Mouse (Mus musculus) cerebellum, adult 2 months (tissue): Measurements from ENCODE around the gene Mip. TPM values are rescaled to one million over a fixed set of nuclear protein-coding genes. Genes with fewer than 3 reads are reported as not detected.
"Not testable (repeated sequence)": the region's sequence is repeated elsewhere in the genome, so short reads cannot be mapped to it uniquely, and the experiment has no call there.

Source experiments
- DNase-seq, 2 experiments: peaks; one replicate each; pipeline ENCODE4 v3.0.0; 2021
- H3K27ac ChIP-seq: fragments of 200-500 bp; 2 replicates; pipeline ENCODE4 v1.5.1; 2012; ENCODE audit warnings: low read length, control low read depth, inconsistent platforms; ENCODE audit not compliant: insufficient read depth
- H3K27me3 ChIP-seq: fragments of 200-500 bp; 2 replicates; pipeline ENCODE4 v1.6.1; 2012; ENCODE audit warnings: inconsistent platforms, mild to moderate bottlenecking, low read length, moderate library complexity; ENCODE audit not compliant: control insufficient read depth, insufficient read depth
- H3K4me1 ChIP-seq: fragments of 200-500 bp; 2 replicates; pipeline ENCODE4 v1.6.1; 2011; ENCODE audit warnings: low read length; ENCODE audit not compliant: control insufficient read depth, insufficient read depth
- H3K4me3 ChIP-seq: fragments of 200-500 bp; replicated peaks from 2 replicates; pipeline ENCODE3; 2011; ENCODE audit warnings: mild to moderate bottlenecking, low read depth, low read length, control low read depth; ENCODE audit not compliant: insufficient read depth
- CTCF ChIP-seq: fragments of 200-500 bp; IDR thresholded peaks from 2 replicates; pipeline ENCODE4 v1.5.1; 2011; ENCODE audit warnings: low read depth, mild to moderate bottlenecking, control low read depth, low read length, moderate library complexity, borderline replicate concordance; ENCODE audit not compliant: insufficient read depth
- POLR2A ChIP-seq: fragments of 200-500 bp; IDR thresholded peaks from 2 replicates; pipeline ENCODE4 v1.6.1; 2011; ENCODE audit warnings: low read length, control low read depth, borderline replicate concordance; ENCODE audit not compliant: insufficient read depth
- WGBS: fragments of 180-500 bp; shearing (Covaris S2); methylation state at CpG from one replicate; pipeline ENCODE4 v1.1.7; 2018; 5-methylcytosine and 5-hydroxymethylcytosine counted together
- polyA plus RNA-seq: library from polyadenylated mRNA; depleted of rRNA; stranded (reverse); fragments of >200 nt; gene quantifications from 2 replicates; pipeline ENCODE4 v1.2.3, GENCODE M21; 2012

The Mip gene
- polyA plus RNA-seq, 1 experiment, result not detected

DNA sequence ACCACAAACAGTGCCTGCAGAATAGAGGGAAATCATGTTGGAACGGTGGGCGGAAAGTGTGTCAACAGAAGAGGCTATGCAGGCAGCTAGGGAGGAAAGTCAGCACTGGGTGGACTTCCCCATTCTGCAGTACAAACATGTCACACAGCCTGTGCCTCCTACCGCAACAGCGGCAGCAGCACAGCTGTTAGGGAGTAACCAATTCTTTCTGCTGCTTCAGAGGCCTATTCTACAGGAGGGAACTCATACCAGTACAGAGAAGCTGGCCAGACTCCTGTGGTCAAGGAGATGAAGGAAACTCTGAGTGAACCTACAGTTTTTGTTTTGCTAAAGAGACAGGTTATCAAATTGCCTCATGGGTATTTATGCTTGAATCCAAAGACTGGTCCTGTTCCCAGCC is 33.3 kb downstream of the Mip start:
- TF ChIP-seq POLR2A, result no peak
- TF ChIP-seq CTCF, result no peak
- no peak overlapping the region for H3K4me3 ChIP-seq
- 80% methylated on average over 4 of the region's 4 CpGs for WGBS
- H3K27ac ChIP-seq, result no peak overlapping the region
- no peaks in the 10 kb centered on the region for H3K4me1 ChIP-seq
- H3K27me3 ChIP-seq, result no peaks in the 10 kb centered on the region
- no peak for DNase-seq

DNA sequence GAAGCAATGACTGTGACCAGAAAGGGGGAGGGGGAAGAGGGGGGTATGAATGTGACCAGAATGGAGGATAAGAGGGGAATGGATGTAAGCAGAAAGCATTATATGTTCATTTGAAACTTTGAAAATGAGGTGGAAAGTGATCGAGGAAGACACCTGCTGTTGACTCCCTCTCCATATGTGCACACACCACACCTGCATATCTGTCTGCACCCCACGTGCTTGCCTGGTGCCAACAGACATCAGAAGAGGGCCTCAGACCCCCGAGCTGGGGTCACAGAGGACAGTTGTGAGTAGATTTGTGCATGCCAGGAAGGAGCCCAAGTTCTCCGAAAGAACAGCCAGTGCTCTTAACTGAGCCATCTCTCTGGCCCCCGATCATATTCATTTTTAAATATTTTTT is 34.3 kb downstream of the Mip start:
- Histone ChIP-seq H3K4me3 (no peak overlapping the region), H3K27ac (no peak overlapping the region), H3K4me1 (no peaks in the 10 kb centered on the region), H3K27me3 (no peaks in the 10 kb centered on the region)
- 87% methylated on average over 5 of the region's 5 CpGs for WGBS
- no peak for TF ChIP-seq CTCF
- no peak for TF ChIP-seq POLR2A
- no peak for DNase-seq

DNA sequence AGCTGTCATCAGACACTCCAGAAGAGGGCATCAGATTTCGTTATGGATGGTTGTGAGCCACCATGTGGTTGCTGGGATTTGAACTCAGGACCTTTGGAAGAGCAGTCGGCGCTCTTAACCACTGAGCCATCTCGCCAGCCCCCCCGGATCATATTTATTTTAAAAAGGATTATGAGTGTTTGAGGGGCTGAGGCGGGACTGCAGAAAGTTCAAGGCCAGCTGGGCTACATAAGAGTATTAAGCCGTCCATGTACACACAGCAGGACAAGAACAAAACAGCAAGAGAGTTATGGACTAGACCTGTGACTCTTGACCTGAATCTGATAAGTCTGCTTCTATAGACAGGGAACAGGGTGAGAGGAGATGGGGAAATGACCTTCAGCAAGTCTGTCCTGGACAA is 34.7 kb downstream of the Mip start:
- H3K4me1 ChIP-seq, DNase-seq, H3K27ac ChIP-seq, H3K4me3 ChIP-seq, H3K27me3 ChIP-seq: not testable (repeated sequence)
- 87% methylated on average over 7 of the region's 7 CpGs for WGBS

DNA sequence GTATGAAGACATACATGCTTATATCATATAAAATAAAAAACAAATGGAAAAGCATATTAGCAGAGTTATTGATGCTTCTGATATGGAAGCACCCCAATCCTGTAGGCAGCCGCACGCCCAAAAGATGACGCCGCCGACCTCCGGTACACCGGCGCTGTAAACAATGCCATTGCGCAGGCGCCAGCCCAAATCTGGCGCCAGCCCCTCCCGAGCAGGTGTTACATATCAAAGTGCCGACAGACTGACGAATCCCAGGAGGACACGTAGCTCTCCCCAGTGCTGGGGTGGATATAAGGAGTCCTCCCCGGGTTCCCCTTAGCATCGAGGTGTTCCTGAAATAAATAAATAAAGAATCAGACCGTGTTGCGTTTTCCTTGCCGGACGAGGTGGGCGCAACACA is 36.7 kb downstream of the Mip start:
- 82% methylated on average over 22 of the region's 22 CpGs for WGBS
- H3K4me3 ChIP-seq, result no peak overlapping the region
- no peaks in the 10 kb centered on the region for H3K4me1 ChIP-seq
- no peak for TF ChIP-seq POLR2A
- TF ChIP-seq CTCF, result no peak
- no peak overlapping the region for H3K27ac ChIP-seq
- no peaks in the 10 kb centered on the region for H3K27me3 ChIP-seq
- peak in 1 of 2 experiments; percentile 39 for DNase-seq

DNA sequence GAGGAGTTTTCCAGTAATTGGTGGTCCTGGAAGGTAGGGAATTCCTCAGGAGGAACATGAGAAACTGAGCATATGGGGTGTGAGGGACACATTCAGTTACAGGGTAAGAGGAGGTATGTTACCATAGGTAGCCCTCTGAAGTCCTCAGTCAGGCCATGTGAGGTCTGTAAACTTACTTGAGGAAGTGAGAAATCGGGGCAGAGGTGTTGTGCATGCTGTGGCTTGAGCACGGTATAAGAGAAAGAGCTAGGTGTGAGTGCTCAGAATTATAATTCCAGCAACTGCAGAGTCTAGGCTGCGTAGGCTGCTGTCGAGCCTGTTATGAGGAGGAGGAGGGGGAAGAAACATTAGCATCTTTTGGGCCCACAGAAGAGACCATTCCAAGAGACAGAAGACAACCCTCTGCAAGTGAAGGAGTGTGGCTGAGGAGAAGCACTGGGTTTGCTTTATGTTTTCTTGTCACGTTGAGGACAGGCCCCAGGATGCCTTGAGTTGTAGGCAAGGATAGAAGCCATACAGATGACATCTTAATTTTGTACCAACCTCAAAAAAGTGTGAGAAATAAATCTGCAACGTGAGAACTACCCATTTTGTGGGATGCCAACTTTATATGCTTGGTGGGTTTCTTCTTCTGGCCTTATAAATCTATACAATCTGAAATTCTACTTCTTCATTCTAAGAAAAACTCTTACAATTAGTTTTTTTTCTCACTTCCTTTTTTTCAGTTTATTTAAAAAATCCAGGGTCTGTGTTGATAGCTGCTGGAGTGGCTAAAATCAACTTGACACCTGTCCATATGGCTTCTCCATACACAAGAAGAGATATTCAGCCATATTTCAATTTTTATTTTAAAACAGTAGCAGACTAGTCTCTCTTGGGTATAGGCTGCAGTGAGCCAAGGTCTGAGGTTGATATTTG is 38.0 kb downstream of the Mip start:
- H3K4me1 ChIP-seq, result no peaks in the 10 kb centered on the region
- WGBS, result 69% methylated on average over 6 of the region's 6 CpGs
- TF ChIP-seq CTCF (no peak), POLR2A (no peak)
- no peak for DNase-seq
- H3K4me3 ChIP-seq, result no peak overlapping the region
- no peak overlapping the region for H3K27ac ChIP-seq
- no peaks in the 10 kb centered on the region for H3K27me3 ChIP-seq

DNA sequence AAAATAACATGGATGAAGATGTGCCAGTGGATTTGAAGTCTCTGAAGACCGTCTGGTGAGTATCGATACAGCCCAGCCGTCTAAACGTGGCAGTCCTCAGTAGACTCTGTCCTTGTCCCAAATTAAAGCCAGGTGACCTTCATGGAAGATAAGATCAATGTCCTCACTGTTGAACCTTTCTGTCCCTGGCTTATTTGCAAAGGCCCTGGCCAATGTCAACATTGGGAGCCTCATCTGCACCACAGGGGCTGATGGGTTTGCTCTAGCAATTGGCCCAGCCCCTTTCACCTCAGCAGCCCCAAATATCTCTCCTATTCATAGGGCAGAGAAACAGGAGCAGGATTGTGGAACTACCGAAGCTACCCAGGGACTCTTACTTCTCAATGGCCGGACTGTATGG is 42.7 kb downstream of the Mip start, which contains the start of gene Apof:
Gene Apof (plus strand): TSS at position 301 of the 400 bp plus-strand sequence.
- Histone ChIP-seq H3K4me1 (peaks cover 5% of the 10 kb centered on the region; the same call in 1 of the 2 replicates), H3K27ac (no peak within 1 kb of the TSS), H3K4me3 (no peak within 1 kb of the TSS), H3K27me3 (no peaks in the 10 kb centered on the region)
- WGBS, result 88% methylated on average over 6 of the region's 6 CpGs
- no peak for DNase-seq
- TF ChIP-seq POLR2A (no peak), CTCF (no peak)

DNA sequence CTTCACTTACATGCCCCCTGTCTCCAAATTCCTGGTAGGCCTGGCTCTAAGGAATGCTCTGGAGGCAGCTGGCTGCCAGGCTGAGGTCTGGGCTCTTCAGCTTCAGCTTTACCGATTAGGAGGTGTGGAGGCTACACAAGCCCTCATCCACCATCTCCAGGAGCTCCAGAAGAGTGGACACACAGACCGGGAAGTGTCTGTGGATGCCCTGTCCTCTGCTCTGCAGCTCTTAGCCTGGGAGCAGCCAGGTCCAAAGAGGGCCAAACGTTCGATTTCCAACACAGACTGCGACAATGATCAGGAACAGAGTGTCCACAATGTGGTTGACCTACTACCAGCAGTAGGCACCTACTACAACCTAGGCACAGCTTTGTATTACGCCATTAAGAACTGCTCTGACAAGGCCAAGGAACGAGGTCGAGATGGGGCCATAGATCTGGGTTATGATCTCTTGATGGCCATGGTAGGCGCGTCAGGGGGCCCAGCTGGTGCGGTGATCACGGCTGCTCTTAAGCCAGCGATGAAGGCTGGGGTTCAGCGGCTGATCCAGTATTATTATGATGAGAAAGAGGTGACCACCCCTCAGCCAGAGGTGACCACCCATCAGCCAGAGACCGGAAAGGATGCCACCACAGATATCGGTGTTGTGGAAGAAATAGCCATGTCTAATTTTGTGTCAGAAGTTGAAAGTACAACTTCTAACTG is 43.7 kb downstream of the Mip start:
- peaks cover 5% of the 10 kb centered on the region; the same call in 1 of the 2 replicates for H3K4me1 ChIP-seq
- H3K4me3 ChIP-seq, result no peak overlapping the region
- no peaks in the 10 kb centered on the region for H3K27me3 ChIP-seq
- TF ChIP-seq POLR2A, result no peak
- no peak for TF ChIP-seq CTCF
- WGBS, result 91% methylated on average over 16 of the region's 16 CpGs
- no peak for DNase-seq
- no peak overlapping the region for H3K27ac ChIP-seq
